Mouse (Mus musculus) stomach, adult 2 months (tissue): ENCODE measurements around the gene Clrn1. TPM values are rescaled to one million over a fixed set of nuclear protein-coding genes. Genes with fewer than 3 reads are reported as not detected.

Experiments used
- polyA plus RNA-seq: library from polyadenylated mRNA; depleted of rRNA; stranded (reverse); fragments of >200 nt; gene quantifications from 2 replicates; pipeline ENCODE4 v1.2.3, GENCODE M21; 2012; rRNA removed

Clrn1 gene
- polyA plus RNA-seq = not detected in 2 replicates

DNA sequence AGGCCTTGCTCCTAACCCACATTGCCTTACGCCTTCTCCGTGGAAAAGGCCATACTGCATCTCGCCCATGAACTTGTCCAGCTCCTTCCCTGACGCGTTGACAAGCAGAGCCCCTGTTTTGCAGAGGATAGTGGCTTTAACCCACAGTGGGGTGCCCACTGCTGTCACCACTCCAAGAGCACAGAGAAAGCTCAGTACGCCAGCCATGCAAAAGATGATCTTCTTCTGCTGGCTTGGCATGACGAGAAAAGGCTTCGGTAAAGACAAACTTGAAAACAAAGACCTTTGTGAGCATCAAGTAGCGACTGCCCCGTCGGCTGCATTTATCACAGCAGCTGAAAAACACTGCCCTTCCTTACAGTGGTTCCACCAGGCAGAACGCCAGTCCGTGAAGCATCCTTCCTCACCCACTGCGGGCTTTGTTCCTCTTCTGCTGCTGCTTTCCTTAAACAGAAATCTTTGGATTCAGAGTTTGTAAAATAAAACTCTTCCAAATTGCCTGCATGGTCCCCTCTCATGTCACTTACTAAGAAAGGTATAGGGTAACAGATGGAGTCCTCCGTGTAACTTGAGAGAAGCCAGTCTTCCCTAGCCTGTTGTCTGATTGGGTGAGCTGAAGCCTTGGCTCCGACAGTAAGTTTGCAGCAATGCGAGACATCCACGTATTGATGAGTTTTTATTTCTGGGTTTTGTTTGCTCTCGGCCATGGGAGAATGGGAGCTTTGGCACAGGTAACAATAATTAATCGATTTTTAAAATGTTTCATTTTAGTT, at the start of gene Clrn1:
Clrn1 (minus strand) TSS at position 540 of the 773 bp plus-strand sequence.

DNA sequence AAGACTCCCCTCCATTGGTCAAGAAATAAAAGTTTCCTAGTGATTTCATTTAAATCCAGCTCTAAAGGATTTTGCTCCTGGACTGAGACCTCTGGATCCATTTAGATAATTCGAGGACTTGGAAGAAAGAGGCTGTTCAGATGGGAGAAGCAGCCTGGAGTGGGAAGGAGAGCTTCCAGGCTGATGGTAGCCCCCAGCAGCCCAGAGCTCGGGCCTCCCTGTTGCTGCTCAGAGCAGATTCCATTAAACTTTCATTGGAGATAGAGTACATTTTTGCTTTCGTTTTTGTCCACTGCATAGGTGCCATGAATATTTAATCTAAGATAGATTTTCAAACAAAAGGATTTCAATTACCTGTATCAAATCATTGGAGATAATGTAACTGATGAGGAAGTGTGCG, 62.9 kb downstream of the Clrn1 start, which contains the start of gene Mindy4b-ps:
Mindy4b-ps (minus strand) TSS at position 101 of the 400 bp plus-strand sequence.

Other genes starting within 250 kb of the Clrn1 start
- not detected in 2 replicates for gene Erich6, start 248.1 kb downstream of the Clrn1 start, polyA plus RNA-seq
- 11.9 and 17.1 TPM in 2 replicates for gene Siah2, start 192.9 kb downstream of the Clrn1 start, polyA plus RNA-seq
- gene Mindy4b-ps, start 63.0 kb downstream of the Clrn1 start, polyA plus RNA-seq = not detected in 2 replicates
- 0.13 and 0.26 TPM in 2 replicates for gene Med12l, start 120.5 kb upstream of the Clrn1 start, polyA plus RNA-seq
- 0.03 TPM in 1 of 2 replicates, not detected in the other for gene Gpr171, start 216.5 kb upstream of the Clrn1 start, polyA plus RNA-seq